Mouse (Mus musculus): ENCODE measurements around the gene Ptprj. TPM values are rescaled to one million over a fixed set of nuclear protein-coding genes. Genes with fewer than 3 reads are reported as not detected.

Ptprj gene
- polyA plus RNA-seq, 1 experiment, result 37.2 TPM

DNA sequence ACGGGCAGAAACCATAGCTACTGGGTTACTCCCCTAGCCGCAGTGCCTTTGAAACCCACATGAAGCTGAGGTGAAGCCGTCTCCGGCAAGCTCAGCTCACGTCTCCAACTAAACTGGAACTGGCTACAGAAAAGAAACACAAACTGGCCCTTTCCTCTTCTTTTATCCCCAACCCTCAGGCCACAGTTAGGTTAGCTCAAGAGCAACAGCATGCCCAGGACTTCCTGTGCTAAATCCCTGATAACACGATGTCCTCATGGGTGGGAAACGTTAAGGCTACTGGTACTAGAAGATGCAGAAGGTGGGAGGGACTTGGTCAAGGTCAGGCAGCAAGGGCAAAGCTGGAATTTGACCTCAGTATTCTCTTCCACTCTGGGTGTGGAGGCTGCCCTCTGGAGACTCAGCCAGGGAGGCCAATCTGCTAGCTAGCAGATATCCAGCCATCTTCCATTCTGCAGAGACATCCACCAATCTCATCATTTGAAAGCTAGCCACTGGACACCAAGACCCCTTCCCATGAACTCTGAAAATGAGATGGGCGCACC, 18.2 kb downstream of the Ptprj start:
- DNase-seq (ENCODE audit: extremely low spot score in 1 of 2, low spot score in 1 of 2), result no peak

DNA sequence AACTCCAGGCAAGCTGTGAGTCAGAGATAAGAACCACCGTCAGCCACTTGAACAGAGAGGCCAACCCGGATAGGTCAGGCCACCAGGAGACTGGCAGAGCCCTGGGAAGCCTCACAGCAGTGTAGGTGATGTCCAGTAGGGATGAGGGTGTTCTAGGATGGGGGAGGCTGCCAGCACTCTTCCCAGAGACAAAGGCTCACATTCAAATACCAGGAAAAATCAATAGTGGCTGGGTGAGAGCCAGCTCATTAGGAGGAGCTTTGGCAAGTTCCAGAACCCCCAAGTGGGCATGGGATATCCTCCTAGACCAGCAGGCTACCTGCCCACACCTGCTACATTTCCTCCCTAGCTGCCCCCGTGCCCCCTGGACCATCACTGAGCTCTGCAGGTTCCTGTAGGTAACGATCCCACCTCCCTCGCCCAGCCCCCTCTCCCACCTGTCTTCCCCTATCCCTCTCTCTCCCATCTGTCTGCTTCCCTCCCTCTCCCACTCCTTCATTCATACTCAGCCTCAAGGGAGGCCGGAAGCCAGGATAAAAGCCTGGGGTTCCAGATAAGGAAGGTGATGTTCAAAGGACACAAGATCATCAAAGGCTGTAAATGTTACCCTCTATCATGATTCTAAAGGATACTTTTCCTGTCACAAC, 20.1 kb downstream of the Ptprj start:
- no peak for DNase-seq (ENCODE audit: extremely low spot score in 1 of 2, low spot score in 1 of 2)

DNA sequence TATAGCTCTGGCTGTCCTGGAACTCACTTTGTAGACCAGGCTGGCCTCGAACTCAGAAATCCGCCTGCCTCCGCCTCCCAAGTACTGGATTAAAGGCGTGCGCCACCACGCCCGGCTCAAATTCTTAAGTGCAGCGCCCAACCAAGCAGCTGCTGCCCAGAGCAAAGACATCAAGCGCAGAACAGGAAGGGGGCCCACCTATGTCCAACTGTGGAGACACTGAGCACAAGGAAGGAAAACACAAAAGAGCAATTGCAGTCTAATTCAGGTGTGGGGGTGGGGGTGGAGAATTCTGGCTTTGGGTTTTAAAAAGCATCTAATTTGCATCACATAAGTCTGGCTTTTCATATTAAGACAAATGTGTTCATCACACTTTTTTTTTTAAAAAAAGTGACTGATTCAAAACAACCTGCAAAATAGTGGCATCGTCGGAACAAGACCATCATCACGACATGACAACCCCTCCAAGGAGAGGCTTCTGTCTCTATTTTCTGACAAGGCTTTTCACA, 20.7 kb downstream of the Ptprj start:
- no peak for DNase-seq (ENCODE audit: extremely low spot score in 1 of 2, low spot score in 1 of 2)

DNA sequence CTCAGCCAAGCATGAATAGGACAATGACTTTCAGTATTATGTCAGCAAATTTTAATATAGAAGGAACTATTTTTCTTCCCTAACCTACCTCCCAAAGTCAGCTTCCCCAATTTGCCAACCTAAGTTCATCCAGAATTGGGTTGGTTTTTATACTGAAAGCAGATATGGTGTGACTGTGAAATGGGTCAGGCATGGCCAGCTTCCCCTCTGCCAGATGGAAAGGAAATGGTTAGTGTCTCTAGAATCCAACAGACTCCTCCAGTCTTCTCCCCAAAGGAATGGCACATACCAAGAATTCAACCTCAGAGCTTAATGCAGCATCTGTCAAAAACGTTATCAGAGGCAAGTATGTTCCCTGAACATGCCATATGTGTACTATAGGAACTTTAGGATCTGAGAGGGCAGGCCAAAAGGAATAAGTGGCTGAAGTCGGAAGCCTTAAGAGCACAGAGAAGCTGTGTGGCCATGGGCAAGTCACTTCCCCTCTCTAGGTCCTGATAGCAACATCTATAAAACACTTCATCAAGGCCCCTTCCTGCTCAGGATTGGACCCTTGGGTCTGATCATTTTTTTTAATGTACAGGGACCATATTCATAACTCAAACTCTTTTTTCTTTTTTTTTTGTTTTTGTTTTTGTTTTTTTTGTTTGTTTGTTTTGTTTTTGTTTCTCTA, 21.3 kb downstream of the Ptprj start:
- DNase-seq (ENCODE audit: extremely low spot score in 1 of 2, low spot score in 1 of 2), result no peak

DNA sequence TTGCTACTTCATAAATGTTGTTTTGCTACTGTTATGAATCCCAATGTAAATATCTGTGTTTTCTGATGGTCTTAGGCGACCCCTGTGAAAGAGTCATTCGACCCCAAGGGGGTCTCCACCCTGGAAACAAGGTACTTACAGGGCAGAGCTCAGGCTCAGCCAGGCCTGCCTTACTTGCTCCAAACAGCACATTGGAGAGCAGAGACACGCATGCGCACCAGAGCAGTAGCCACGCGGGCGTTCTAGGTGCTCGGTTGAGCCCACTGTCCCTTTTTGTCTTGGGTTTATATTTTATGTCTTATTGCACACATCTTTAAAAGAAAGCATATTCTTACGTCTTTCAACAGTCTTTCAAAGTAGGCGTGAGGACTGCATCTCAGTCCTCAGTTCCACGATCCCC, 22.1 kb downstream of the Ptprj start:
- no peak for DNase-seq (ENCODE audit: extremely low spot score in 1 of 2, low spot score in 1 of 2)

DNA sequence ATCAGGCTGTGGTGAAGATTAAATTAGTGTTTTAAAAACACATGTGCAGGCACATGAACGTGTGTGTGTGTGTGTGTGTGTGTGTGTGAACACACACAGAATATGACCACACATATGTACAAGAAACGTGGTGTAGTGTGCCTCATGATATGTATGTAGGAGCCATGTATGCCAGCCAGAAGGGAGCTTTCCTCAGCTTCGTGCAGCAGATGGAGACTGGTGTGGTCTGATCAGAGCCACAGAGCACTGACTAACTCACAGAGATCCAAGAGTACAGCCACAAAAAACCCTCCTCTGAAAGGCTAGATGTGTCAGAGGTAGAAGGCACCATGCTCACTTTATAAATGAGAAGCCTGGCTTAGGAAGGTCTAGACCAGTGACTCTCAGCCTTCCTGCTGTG, 22.5 kb downstream of the Ptprj start:
- DNase-seq (ENCODE audit: extremely low spot score in 1 of 2, low spot score in 1 of 2), result no peak

DNA sequence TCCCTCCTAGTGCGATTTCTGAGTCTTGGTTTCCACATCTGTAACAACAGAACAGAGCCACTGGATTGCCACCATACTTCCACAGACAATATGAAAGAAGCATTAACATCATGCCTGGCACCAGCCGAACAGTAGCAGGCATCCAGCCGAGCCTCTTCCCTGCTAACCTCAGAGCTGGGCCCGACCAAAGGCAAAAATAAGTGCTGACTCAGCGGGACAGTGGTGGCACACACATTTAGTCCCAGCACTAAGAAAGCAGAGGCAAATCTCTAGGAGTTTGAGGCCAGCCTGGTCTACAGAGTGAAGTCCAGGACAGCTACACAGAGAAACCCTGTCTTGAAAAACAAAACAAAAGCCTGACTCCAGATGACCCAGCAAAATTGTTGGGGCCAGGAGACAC, 24.7 kb downstream of the Ptprj start:
- DNase-seq (ENCODE audit: extremely low spot score in 1 of 2, low spot score in 1 of 2), result no peak

DNA sequence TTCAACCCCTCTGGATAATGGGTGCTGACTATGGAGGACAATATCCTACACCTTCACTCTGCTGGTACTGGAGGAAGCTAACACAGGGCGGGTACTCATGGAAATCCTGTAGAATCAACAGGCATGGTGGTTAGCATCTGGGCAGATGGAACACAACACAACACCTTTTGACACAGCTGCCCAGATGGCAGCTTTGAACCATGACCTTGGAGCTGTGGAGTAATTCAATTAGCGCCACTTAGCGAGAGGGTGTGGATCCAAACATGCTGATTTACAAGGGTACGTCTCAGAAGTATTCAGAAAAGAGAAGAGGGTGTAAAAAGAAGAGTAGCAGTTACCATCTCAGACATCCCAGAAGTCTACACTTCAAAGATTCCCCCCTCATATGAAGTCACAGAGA, 25.6 kb downstream of the Ptprj start:
- DNase-seq (ENCODE audit: extremely low spot score in 1 of 2, low spot score in 1 of 2), result no peak

DNA sequence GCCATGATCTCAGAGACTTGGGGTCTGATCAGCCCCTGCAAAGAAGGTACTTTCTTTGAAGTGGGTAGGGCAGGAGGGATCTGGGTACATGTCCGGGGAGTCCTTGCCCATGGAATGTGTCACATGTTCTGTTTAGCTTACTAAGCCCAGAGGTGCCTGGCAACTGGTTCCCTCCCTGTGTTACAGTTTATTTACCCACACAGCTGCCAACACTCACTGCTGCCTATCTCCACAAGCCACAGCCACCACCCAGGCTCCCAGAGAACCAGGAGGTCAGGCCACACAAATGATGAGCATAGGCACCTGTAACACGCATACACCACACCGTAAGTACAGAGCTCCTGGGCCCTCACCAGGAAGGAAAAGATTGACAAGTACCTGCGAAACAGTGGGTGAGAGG, 26.6 kb downstream of the Ptprj start:
- DNase-seq (ENCODE audit: extremely low spot score in 1 of 2, low spot score in 1 of 2), result no peak

DNA sequence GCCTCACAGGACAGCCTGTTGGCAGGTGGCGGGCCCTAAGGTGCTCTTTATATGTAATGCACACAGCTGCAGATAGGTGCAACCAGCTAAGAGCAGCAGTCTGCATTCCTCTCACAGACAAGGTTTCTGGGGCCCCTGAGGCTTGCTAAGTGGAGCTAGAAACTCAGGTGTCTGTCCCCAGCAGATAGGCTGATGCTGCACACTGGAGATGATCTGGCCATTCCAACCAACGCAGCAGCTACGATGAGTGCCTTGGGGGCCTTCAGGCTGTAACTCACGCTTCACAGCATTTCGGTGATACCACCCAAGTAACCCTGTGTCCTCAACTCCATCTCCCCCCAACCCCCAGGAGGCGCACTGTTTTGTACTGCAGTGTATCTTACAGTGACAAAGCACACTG, 29.8 kb downstream of the Ptprj start:
- no peak for DNase-seq (ENCODE audit: extremely low spot score in 1 of 2, low spot score in 1 of 2)

DNA sequence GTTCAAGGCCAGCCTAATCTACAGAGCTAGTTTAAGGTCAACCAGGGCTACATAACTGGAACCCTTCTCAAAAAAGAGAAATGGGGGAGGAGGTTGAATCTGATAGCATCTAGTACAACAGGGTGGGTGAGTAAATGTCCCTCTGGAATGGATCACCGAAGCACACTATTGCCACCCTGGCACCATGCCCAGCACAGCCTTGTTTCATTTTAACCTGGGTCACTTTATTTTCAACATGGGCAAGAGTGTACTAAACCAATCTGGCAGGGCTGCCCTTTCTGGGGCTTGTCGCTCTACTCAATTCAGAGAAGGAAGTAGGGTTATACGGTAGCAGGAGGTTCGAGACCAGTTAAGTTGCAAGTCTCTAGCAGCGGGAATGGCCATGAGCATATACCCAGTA, 31.9 kb downstream of the Ptprj start:
- no peak for DNase-seq (ENCODE audit: extremely low spot score in 1 of 2, low spot score in 1 of 2)

DNA sequence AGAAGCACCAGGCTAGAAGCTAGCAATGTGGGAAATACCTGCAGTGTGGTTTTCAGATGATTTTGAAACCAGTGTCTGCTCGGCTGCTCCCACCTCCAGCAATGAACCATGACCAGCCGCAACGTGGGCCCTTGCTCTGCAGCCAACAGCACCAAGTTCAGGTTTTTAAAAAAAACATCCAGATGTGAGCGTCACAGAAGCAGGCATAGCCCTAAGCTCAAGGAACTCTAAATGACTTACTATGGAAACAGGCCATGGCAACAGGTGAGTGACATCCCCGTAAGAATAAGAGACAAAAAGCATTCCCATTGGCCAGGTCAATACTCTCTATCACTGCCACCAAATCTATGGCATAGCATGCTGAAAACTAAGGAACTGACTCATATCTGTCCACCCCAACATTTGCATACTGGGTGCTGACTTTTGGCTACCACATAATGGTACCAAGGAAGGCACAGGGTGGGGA, 33.3 kb downstream of the Ptprj start:
- DNase-seq (ENCODE audit: extremely low spot score in 1 of 2, low spot score in 1 of 2), result no peak

DNA sequence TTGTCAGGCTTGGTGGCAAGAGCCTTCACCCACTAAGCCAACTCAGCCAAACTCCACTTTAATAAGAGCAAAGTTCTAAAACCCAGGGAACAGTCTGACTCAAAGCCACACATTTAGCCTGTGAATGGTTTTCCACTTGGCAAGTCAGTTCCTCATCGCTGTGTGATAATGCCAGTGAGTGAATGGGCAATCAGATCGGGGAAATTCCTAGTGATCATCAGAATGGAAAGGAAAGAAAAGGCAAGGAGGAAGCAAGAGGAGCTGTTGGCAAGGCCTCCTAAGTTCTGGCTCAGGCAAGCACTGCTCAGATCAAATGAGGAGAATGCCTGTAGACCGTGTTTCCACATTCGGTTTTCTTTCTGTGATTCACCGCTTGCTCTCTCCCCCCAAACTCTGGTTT, 35.2 kb downstream of the Ptprj start:
- peak in 1 of 2 experiments; percentile 52 for DNase-seq (ENCODE audit: extremely low spot score in 1 of 2, low spot score in 1 of 2)

DNA sequence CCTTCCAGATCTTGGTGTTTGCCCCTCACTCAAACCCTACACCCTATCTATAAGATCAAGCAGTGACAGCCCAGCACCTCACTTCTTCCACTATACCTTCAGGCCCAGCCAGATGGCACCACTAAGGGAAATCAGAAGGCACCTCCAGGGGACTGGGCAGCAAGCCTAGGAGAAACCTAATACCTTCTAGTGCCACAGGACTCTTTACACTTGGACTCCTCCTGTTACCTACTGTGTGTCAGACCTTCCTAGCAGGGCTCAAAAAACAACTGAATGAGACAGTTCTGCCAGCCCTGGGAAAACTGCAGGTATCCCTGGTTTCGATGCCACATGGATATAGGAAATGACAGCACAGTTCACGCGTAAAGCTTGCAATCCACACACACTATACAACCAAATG, 36.5 kb downstream of the Ptprj start:
- no peak for DNase-seq (ENCODE audit: extremely low spot score in 1 of 2, low spot score in 1 of 2)

DNA sequence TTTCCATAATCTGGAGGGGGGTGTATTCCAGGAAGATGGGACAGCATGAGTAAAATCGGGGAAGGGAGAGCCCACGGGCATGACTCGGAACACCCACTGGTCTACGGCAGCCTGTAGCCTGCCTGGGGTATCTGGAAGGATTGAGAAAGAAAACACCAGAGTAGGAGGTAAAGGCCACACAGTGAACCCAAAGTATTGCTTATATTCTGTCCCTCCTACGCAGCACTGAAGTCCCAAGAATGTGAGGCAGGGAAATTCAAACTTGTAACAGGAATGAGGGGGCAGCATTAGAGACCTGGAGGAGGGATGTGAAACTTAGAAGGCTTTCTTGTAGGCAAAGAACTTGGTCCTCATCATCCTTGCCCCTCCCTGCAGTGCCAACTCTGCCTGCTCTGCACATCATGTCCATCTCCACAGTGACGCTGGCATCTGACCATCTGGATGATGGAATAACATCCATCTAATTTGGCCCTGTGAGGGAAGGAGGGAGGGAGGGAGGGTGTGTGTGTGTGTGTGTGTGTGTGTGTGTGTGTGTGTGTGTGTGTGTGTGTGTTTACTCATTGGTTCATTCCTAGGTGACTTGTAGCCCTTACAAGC, 37.2 kb downstream of the Ptprj start:
- no peak for DNase-seq (ENCODE audit: extremely low spot score in 1 of 2, low spot score in 1 of 2)

DNA sequence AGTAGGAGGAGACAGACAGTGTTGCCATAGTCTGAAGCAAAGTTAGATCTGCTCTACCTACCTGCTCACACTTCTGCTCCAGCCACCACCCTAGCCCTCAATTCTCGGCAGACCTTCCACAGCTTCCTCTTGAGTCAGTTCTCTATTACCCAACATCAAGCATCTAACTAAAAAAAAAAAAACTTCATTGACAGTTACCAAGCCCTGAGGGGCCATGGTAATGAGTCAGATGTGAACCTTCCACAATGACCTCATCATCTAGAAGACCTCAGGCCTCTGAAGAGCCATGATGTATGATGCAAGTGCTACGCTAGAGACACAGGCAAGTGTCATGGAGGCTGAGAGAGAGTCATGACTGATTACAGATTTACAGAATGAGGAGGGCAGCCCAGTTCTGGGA, 37.8 kb downstream of the Ptprj start:
- no peak for DNase-seq (ENCODE audit: extremely low spot score in 1 of 2, low spot score in 1 of 2)

DNA sequence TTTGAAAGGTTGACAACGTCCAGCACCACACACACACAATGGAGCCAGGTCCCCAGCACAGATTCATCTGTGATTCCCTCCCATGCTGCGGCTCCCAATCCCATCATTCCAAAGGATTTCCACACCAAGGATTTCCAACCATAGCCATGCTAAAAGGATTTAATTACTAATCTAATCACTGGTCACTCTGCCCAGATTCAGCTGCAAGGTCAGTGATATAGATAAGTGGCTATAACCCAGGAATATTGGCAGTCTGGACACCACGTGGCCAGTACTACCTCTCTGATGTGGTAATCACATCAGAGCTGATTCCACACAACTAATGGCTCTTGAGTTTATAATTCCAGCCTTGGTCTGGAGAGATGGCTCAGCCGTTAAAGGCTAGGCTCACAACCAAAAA, 41.2 kb downstream of the Ptprj start:
- DNase-seq (ENCODE audit: extremely low spot score in 1 of 2, low spot score in 1 of 2), result no peak

DNA sequence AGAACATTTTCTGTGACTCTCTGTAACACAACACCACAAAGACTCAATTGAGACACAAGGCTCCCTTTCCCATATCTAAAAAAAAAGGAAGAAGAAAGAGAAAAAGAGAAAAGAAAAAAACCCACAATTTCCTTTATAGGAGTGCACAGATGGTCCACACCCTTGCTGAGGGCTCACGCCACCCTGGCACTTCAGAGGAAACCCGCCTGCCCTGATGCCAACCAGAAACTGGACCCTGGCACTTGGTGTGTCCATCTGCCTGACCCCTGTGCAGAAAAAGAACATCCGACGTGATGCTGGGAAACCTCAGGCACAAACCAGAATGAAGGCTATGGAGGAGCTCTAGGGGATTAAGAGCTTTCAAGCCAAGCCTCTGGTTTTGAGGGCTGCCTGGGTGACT, 43.2 kb downstream of the Ptprj start:
- no peak for DNase-seq (ENCODE audit: extremely low spot score in 1 of 2, low spot score in 1 of 2)

DNA sequence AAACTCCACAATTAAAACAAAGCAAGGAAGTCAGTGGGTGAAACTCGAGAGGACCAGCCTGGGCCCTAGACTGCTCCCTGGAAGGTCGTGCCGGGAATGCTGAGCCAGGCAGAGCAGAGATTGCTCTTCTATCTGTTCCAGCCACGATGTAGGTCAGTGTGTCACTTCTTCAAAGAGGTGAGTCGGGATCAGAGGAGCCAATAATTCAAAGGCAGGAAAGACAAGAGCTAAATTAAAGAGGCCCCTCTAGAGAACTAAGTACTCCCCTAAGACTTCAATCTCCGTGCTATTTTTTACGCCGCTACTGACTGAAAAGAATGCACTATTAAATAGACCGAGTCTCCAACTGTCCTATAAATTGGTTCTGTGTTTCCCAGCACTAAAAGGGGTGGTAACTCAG, 43.9 kb downstream of the Ptprj start:
- DNase-seq (ENCODE audit: extremely low spot score in 1 of 2, low spot score in 1 of 2), result no peak

DNA sequence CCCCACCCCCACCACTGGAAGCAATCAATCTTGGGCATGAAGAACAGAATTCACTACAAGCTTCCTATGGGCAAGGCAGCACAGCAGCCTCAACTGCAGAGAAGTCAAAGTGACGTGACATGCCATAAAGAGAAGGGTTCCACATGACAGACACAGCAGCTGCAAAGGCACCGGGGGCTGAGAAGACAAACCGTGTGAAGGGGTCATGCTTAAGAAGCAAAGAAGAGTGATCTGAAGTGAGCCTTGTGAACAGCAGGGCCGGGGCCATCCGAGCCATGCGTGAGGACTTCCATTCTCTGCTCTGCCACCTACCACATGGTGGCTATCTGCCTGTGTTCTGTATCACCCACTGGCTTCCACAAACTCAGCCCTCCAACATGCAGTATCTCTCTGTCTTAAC, 45.7 kb downstream of the Ptprj start:
- DNase-seq (ENCODE audit: extremely low spot score in 1 of 2, low spot score in 1 of 2), result no peak

DNA sequence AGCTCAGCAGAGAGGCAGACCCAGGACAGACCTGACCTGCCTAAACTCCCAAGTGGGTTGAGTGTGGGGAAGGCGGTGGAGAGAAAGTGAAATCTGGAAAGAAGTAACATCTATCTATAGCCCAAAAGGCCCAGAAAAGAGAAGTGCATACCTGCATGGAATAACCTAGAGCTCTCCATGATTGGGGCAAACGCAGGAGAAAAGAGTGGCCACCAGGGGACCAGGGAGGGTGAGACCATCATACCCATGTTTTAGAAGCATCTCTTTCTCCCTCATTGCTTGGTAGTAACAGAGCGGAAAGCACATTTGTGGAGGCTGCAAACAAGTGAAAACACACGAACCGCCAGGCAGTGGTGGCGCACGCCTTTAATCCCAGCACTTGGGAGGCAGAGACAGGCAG, 46.5 kb downstream of the Ptprj start:
- DNase-seq (ENCODE audit: extremely low spot score in 1 of 2, low spot score in 1 of 2), result no peak

DNA sequence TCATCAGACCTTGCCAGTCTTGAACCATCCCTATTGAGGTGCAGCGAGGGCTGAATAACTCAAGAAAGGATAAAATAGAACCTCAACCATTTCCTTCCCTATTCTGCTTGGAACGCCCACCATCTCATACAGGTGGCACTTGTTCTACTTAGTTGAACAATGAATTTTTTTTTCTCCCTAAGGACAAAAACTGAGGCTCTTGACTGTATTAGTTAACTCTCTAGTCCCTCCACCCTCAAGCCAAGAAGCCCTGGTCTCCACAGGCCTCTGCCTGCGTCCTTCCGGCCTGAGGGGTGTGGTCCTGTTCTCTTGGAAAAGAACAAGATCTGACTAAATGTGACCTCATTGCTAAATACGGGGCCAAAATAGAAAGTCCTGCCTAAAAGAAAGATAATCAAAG, 48.4 kb downstream of the Ptprj start:
- no peak for DNase-seq (ENCODE audit: extremely low spot score in 1 of 2, low spot score in 1 of 2)
